Mouse (Mus musculus) MN1 (cell line): ENCODE measurements around the gene Slc27a5.

Experiments
- DNase-seq: peaks from one replicate; pipeline ENCODE4 v3.0.0-alpha.2; 2016; ENCODE audit warnings: low spot score

Slc27a5 gene

DNA sequence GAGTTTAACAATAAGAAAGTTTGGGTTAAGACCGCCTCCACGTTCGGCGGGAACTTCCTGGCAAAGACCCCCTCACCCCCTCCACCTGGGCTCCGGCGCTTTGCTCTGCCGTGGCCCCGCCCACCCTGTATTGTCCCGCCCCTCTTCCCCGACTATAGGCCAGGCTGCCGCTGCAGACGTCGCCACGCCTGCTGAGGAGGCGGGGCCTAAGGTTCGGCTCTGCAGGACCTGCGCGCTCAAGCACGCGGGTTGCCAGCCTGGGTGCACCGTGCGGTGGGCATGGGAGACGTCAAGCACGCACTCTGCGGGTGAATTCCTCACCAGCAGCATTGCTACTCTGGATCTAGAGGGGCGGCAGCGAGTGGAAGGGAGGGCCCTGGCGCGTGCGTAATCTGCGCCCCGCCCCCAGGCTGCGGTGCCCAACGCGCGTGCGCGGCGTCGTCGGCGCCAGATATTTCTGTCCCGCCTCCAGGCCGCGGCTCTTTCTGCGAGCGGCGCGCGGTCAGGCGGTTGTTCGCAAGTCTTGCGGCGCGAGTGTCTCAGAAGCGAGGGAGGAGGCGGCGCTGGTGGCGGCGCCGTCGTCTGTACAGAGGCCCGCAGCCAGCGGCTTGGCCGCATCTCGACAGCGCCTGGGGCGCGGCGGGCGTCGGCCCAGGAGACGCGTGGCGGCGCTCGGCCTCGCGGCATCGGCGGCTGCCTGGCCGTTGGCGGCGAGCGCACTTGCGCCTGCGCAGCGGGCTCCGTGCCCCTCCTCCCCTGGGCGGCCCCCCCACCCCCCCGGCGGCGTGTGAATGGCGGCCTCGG lies 26.1 kb upstream of the Slc27a5 start:
- peak; percentile 89 for DNase-seq

- DNase-seq = peak; percentile 83
Measured at GRCm38 (mm10) chr7:13022773-13023535, 25.0 kb upstream of the Slc27a5 start.

DNA sequence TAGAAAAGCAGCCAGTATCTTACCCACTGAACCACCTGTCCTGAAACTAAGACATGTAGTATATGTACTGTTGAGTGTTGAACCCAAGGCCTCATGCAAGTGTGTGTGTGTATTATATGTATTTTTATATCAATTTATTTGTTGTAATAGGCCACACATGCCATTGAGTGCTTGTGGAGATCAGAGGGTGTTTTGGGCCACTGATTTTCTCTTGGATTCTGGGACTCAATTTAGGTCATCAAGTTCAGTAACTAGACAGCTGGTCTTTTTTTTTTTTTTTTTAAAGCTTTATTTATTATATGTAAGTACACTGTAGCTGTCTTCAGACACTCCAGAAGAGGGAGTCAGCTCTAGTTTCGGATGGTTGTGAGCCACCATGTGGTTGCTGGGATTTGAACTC lies 17.2 kb upstream of the Slc27a5 start:
- no peak for DNase-seq

DNA sequence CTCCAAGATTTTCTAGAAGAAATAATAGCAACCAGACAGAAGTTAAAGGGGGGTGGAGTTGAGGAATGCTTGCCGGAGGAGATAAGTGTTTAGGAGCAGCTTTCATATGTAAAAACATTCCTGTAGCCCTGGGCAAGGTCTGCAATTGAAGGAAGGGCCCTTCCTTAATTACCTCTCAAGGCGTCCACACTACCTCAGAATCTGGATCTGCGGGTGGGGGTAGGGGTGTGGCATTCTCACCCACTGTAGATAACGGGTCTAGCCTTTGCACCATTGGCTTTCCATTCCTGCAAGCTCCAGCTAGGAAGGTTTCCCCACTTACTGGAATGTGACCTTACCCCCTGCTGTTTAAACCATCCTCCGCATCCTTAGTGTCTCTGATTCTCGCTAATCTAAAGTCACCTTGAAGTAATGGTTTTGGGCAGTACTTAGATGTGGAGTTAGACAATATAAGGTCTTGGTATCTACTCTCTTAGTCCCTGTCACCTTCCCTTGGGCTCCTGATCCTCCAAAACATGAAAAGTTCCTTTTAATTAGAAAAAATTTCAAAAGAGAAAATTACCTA lies 16.4 kb upstream of the Slc27a5 start:
- no peak for DNase-seq

DNA sequence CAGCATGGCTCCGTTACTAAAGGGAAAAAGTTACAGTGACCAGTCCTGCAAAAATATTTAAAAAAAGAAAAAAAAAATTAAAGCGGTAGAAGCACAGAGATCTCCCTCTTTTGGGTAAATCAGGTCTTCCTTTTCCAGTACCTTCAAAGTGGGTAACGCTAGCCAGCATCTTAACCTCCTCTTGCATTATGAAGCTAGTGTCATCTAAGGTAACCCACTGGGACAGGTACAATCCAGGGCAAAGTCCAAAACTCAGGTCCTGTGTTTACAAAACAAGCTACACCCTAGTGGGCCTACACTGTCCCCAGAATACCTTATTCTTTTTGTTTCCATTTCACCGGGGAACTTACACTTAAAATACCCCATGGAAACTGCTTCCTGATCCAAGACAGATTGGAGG lies 15.7 kb upstream of the Slc27a5 start:
- DNase-seq = no peak

DNA sequence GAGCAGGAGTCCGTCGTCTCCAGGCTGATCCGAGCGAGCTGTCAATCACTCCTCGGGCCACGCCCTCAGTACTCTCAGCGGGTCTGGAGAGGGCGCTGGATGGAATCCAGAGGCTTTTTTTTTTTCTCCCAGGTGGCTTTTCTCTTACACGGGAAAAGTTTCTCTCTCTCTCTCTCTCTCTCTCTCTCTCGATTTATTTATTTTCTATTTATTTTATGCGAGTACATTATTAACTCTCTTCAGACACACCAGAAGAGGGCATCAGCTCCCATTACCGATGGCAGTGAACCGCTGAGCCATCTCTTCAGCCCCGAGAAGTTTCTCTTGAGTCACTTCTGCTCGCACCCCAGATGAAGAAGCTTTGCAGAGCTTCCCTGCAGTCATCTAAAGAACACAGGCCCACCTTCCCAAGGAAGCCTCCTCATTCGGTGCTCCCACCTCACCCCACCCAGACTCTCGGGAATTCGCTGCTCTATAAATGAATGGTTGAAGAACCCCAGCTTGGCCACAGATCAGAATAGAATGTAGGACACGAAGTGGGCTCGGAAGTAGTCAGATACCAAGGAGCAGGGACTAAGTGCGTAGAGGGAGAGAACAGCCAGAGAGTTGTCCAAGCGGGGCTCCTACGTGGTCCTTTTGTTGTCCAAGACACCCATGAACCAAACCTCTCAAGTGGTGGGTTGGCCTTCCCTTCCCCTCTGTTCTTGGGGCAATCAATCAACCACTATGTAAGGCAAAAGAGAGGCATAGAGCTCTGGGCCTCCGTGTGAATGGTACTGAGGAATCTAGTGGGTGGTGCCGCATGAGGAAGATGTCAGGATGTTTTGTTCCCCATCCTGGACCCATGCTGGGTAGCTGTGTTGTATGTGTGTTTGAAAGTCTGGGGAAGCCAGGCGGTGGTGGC lies 12.3 kb upstream of the Slc27a5 start, which contains the start of gene Zbtb45:
Gene Zbtb45, minus strand, starts transcription at position 30 of the 904 bp plus-strand sequence.
- DNase-seq = no peak

DNA sequence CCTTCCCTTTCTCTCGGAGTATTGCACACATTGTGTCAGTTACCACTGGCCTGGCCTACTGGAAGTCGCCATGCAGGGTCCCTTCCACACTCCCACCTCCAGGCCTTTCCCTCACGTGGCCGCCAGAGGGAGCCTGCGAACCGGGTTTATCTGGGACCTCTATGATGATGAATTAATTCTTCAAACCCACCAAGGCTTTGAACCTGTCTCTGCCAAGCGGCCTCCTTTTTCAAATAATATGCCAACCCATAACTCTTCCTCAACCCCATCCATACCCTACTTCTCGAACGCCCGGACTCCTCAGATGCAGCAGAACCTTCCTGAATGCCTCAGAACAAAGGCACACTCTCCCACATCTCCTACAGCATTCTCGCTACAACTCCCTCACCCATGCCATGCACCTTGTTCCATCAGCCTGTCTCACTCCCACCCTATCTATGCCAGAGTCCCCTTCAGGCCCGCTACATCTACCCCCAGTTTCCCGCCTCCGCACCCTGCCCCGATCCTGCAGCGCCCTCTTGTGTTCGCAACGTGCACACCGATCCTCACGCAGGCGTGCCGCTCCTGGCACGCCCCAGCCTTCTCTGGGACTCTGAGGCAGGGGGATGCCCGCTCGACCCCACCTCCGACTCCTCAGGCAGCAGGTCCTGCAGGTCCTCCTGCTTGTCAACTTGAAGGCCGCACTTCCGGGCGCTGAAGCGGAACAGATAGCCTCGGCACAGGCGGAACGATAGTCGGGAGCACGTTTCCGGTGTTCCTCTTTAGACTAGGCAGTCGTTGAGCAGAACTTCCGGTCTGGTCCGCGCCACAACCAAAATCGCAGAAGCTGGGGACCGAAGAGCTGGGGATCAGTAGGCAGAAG lies 11.4 kb upstream of the Slc27a5 start:
- DNase-seq = peak; percentile 94

DNA sequence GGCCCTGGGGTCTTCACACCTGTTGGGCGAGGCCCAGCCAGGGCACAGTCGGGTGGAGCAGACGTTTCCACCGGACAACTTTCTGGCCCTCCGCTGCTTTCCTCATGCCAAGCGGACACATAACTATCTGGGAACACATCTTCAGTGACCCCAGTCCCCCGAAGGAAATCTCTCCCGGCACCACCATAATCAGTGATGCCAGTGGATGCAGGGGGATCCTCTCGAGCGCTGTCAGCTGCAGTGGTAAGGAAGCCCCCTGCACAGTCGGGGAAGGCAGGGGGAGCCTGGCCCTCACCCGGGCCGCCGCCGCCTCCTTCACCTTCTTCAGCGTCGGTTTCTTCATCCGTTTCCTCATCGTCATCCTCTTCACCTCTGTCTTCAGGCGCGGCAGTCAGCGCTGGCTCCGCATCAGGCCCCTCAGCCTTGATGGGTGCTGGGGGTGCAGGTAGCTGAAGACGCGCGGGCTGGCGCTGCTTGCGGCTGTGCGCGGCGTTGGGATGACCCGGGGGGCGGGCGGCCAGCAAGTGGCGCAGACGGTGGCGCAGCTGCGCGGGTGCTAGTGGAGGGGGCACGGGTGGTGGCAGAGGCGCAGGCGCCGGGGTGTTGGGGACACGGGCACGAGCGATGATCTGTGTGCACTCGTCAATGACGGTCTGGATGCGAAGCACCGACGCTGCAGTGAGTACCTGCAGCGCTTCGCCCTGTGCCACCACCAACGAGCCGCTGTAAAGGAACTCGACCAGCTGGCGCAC lies 9.5 kb upstream of the Slc27a5 start:
- DNase-seq = no peak

DNA sequence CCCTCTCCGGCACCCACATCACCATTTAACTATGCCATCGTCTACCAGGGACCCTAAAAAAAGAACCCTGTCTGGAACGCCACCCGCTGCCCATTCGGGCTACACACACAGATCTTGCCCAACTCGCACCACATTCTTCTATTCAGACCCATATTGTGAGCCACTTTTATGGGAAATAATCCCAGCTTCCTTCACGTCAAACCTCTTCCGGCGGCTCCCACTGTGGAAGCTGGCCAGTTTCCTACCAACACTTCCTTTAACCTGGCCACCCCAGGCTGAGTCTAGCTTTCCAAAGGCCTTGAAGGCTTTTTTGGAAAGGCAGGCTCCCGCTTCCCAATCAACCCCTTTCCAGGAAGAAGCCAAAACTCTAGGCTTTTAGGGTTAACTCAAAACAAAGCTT lies 8.5 kb upstream of the Slc27a5 start:
- no peak for DNase-seq

GRCm38 (mm10) chr7:13006011-13006410 lies 8.0 kb upstream of the Slc27a5 start:
- no peak for DNase-seq

GRCm38 (mm10) chr7:13003380-13003779 lies 5.4 kb upstream of the Slc27a5 start:
- DNase-seq = no peak

DNA sequence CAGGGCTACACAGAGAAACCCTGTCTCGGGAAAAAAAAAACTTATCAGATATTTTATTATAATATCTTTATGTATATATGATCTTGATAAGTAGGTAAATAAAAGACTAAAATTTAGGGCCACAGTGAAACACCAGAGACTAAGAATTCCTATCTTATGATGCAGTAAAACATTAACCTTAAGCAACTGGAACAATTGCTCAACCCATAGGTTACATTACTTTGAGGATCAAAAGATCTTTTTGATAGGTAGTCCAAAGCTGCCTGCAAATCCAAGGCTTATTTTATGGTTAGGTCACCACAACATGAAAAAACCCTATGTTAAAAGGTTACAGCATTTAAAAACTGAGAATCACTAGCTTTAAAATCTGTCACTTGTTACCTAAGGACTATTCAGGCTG lies 3.6 kb upstream of the Slc27a5 start:
- DNase-seq = no peak

DNA sequence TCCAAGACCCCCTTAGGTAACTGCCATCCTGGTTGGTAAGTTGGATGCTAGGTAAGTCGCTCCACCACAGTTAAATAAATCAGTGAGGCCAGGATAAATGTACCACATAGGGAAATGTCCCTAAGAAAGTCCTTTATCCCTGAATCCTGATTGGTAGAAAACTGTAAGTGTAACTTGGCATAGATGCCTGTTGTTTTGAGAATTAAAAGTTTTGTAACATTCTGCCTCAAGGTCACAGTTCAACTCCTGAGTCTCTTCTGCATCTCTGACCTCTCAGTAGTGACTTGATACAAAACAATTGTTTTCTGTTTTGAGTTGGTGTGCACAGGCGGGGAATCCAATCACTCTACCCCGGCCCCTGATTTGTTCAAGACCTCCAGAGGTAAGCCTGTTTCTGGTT lies 859 bp upstream of the Slc27a5 start, which contains the start of gene Trim28:
Gene Trim28, plus strand, starts transcription at position 264 of the 400 bp plus-strand sequence.
- DNase-seq = no peak

DNA sequence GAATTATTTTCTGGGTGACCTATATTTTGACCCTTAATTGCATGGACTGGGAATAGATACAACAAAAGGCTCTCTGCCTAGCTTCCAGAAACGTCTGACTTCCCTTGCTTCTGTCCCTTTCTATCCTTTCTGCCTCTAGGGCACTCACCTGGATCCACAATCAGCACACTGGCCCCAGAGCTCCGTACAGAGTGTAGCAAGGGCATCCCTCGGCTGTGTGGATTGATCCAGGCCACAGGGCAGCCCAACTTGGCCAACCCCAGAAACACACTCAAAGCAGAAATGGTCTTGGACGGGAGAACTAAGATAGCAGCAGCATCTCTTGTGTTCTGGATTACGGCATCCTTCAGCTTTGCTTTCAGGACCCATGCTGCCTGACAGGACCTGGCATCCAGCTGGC lies 762 bp downstream of the Slc27a5 start:
- DNase-seq = no peak

DNA sequence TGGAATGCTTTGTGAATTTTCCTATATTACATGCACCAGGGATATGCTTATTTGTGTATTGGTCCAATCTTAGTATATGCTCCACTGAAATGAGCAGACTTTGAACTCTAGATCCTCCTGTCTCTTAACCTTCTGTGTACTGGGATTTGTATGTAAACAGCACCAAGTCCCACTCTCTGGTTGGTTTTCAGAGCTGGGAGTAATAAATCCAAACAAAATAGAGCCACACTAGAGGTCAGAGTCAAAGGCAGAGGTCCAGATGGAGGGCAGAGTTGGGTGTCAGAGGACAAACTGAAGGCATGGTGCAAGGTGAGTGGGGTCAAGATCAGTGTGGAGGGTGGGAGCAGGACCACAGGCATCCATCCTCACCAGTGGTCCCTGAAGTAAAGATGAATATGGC lies 2.1 kb downstream of the Slc27a5 start:
- no peak for DNase-seq

- DNase-seq = no peak
Measured at GRCm38 (mm10) chr7:12993148-12993547, 4.8 kb downstream of the Slc27a5 start.

DNA sequence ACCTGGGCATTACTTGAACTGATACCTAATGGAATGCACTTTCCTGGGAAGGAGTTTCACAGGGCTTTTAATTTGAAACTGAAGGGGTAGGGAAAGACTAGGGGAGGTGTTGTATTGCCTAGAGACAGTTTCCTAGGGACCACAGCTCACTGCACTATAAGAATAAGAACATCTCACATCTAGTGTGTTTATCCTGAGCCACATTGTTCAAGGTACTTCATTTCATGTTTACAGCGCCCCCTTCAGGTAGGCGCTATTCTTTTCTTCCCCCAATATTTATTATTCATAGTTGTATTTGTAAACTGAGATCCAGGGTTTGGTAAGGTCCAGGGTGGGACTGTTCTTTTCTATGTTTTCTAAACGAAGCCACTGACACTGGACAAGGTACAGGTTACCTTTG lies 5.8 kb downstream of the Slc27a5 start:
- DNase-seq = no peak

DNA sequence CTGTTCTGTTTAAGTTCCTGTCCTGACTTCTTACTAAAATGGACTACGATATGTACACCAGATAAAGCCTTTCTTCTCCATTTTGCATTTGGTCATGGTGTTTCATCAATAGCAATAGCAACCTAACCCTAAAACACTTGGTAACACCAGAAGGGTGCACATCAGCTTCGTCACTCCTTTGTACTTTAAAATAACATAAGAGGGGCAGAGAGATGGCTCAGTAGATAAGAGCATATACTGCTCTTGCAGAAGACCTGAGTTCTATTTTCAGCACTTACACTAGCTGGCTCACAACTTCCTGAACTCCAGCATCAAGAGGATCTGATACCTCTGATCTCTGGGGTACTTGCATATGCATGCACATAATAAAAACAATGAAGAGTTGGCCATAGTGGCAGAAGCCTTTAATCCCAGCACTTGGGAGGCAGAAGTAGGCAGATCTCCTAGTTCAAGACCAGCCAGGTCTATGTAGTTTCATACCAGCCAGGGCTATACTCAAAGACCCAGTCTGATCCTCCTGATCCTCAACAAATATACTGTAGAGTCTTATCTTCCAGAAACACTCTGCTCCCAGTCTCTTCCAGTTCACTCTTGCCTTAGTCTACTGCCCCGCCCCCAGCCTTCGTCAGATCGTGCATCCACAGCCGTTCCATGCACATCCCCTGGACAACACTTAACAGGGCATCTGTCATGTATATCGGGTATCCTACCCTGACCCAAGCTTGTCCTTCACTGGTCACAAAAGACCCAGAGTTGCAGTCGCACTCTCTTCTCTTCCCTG lies 10.4 kb downstream of the Slc27a5 start:
- no peak for DNase-seq

GRCm38 (mm10) chr7:12986906-12987305 lies 11.1 kb downstream of the Slc27a5 start:
- DNase-seq = no peak
